Comparison of ENCODE assay signal across 31 mouse cellular contexts in the genomic region with DNA sequence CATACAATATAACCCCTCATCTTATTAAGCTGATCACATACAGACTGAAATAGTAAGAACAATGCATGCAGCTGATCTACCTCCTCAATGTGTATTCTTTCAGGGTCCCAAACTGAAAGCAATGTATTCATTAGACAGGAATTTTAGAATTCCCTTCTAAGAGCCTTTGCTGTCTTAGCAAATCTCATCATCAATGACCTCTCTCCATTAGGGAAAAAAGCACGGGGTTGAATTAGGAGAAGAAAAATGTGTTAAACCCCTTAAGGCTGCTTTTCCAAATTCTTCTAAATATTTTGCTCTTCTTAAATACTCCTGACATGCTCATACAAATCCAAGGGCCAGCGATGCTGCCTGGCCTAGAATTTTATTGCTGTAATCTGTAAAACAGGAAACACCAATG.
"Had no signal": no experiment of that assay in that cellular context is flagged by ENCODE, and none has a peak within 500 bp of the region (broad histone marks: within the 10 kb centered on the region; RNA-seq: fewer than 3 reads in every experiment).

No protein-coding gene starts in this region.

- H3K4me3 ChIP-seq: limb, embryonic 10.5 days; limb, embryonic 12.5 days; limb, embryonic 13.5 days; limb, embryonic 15.5 days; liver, embryonic 12.5 days; liver, embryonic 13.5 days; liver, embryonic 15.5 days; lung, embryonic 15.5 days; megakaryocyte, embryonic 14.5 days; midbrain, embryonic 10.5 days; midbrain, embryonic 12.5 days; midbrain, embryonic 13.5 days; midbrain, embryonic 15.5 days; myocyte; neural tube, embryonic 12.5 days had no signal

- H3K27me3 ChIP-seq: limb, embryonic 12.5 days; limb, embryonic 13.5 days; limb, embryonic 15.5 days; liver, embryonic 12.5 days; liver, embryonic 13.5 days; liver, embryonic 15.5 days; lung, embryonic 15.5 days; megakaryocyte, embryonic 14.5 days; midbrain, embryonic 12.5 days; midbrain, embryonic 13.5 days; midbrain, embryonic 15.5 days; neural tube, embryonic 12.5 days had no signal

- H3K36me3 ChIP-seq: limb, embryonic 12.5 days; limb, embryonic 15.5 days; liver, embryonic 12.5 days; liver, embryonic 13.5 days; liver, embryonic 15.5 days; lung, embryonic 15.5 days; midbrain, embryonic 10.5 days; midbrain, embryonic 12.5 days; midbrain, embryonic 13.5 days; midbrain, embryonic 15.5 days; neural tube, embryonic 12.5 days had no signal

- H3K4me1 ChIP-seq: limb, embryonic 10.5 days; limb, embryonic 12.5 days; liver, embryonic 12.5 days; liver, embryonic 15.5 days; lung, embryonic 15.5 days; midbrain, embryonic 10.5 days; midbrain, embryonic 12.5 days; midbrain, embryonic 13.5 days; midbrain, embryonic 15.5 days; neural tube, embryonic 12.5 days had no signal

- ATAC-seq: liver, embryonic 12.5 days; liver, postnatal 0 days; lung, postnatal 0 days; midbrain, embryonic 13.5 days; midbrain, embryonic 15.5 days; midbrain, embryonic 16.5 days had no signal

- H3K9me3 ChIP-seq: limb, embryonic 15.5 days; liver, embryonic 13.5 days; liver, embryonic 15.5 days; lung, embryonic 15.5 days; midbrain, embryonic 12.5 days; midbrain, embryonic 15.5 days; neural tube, embryonic 12.5 days had no signal

- H3K9ac ChIP-seq: limb, embryonic 12.5 days; limb, embryonic 13.5 days; limb, embryonic 15.5 days; liver, embryonic 12.5 days; liver, embryonic 13.5 days; liver, embryonic 14.5 days; liver, embryonic 15.5 days; liver, postnatal 0 days; lung, embryonic 14.5 days; lung, embryonic 15.5 days; midbrain, embryonic 12.5 days; midbrain, embryonic 13.5 days; midbrain, embryonic 15.5 days; neural tube, embryonic 12.5 days had no signal

- H3K27ac ChIP-seq: limb, embryonic 10.5 days; limb, embryonic 12.5 days; limb, embryonic 13.5 days; limb, embryonic 15.5 days; liver, embryonic 12.5 days; liver, embryonic 13.5 days; liver, embryonic 14.5 days; liver, embryonic 15.5 days; lung, embryonic 15.5 days; macrophage; midbrain, embryonic 10.5 days; midbrain, embryonic 12.5 days; midbrain, embryonic 13.5 days; midbrain, embryonic 15.5 days; neural tube, embryonic 12.5 days had no signal

- H3K4me2 ChIP-seq: limb, embryonic 12.5 days; limb, embryonic 13.5 days; limb, embryonic 15.5 days; liver, embryonic 11.5 days; liver, embryonic 12.5 days; liver, embryonic 13.5 days; liver, embryonic 15.5 days; lung, embryonic 14.5 days; lung, embryonic 15.5 days; midbrain, embryonic 12.5 days; midbrain, embryonic 13.5 days; midbrain, embryonic 15.5 days; neural tube, embryonic 12.5 days had no signal

- DNase-seq: left cerebral cortex, postnatal 4 days; liver; liver, embryonic 13.5 days; liver, postnatal 0 days; lung, adult 18-20 months; lung, adult 2 months; lung, embryonic 14.5 days; lung, postnatal 10 days; lung, postnatal 14 days; lung, postnatal 36 days; lung, postnatal 4 days; midbrain, embryonic 14.5 days had no signal
